Mouse (Mus musculus) lung, adult 2 months (tissue): ENCODE results near the gene Hist2h3c1.

Source experiments
- CTCF ChIP-seq: fragments of 200-500 bp; IDR thresholded peaks from 2 replicates; pipeline ENCODE4 v1.5.1; 2011; ENCODE audit warnings: mild to moderate bottlenecking, low read length, control low read depth; ENCODE audit not compliant: insufficient read depth
- POLR2A ChIP-seq: fragments of 200-500 bp; IDR thresholded peaks from 2 replicates; pipeline ENCODE4 v1.6.1; 2011; ENCODE audit warnings: low read depth, mild to moderate bottlenecking, control low read depth, low read length, borderline replicate concordance; ENCODE audit errors: extremely low read depth

- TF ChIP-seq CTCF: no peak
- TF ChIP-seq POLR2A: no peak
These were observed 27.3 kb downstream of the Hist2h3c1 start for GRCm38 (mm10) chr3:96273591-96274465.
